Mouse (Mus musculus) hindbrain, embryonic 10.5 days (tissue): Measurements from ENCODE around the gene Setx. TPM values are rescaled to one million over a fixed set of nuclear protein-coding genes. Genes with fewer than 3 reads are reported as not detected.
"Not testable (repeated sequence)": the region's sequence is repeated elsewhere in the genome, so short reads cannot be mapped to it uniquely, and the experiment has no call there.

Experiments
- DNase-seq: peaks from one replicate; pipeline ENCODE4 v3.0.0-alpha.2; 2017; ENCODE audit warnings: low spot score
- H3K27ac ChIP-seq: fragments of 300-500 bp; sonication (generic); 2 replicates; pipeline ENCODE4 v1.5.1; 2016; ENCODE audit warnings: mild to moderate bottlenecking, moderate library complexity
- H3K27me3 ChIP-seq: fragments of 300-500 bp; sonication (generic); 2 replicates; pipeline ENCODE4 v1.6.1; 2016; ENCODE audit warnings: mild to moderate bottlenecking; ENCODE audit not compliant: poor library complexity, insufficient read depth, severe bottlenecking
- H3K36me3 ChIP-seq: fragments of 300-500 bp; sonication (generic); 2 replicates; pipeline ENCODE4 v1.6.1; 2016; ENCODE audit warnings: mild to moderate bottlenecking, moderate library complexity
- H3K4me1 ChIP-seq: fragments of 300-500 bp; sonication (generic); replicated peaks from 2 replicates; pipeline ENCODE4 v1.6.1; 2016; ENCODE audit warnings: mild to moderate bottlenecking
- H3K4me3 ChIP-seq: fragments of 300-500 bp; sonication (generic); 2 replicates; pipeline ENCODE4 v1.5.1; 2016; ENCODE audit warnings: mild to moderate bottlenecking, moderate library complexity
- H3K9me3 ChIP-seq: fragments of 300-500 bp; sonication (generic); 2 replicates; pipeline ENCODE4 v1.6.1; 2016; ENCODE audit warnings: mild to moderate bottlenecking, moderate library complexity
- WGBS: fragments of 180-500 bp; shearing (Covaris S2); methylation state at CpG from one replicate; pipeline ENCODE4 v1.1.7; 2016; 5-methylcytosine and 5-hydroxymethylcytosine counted together
- polyA plus RNA-seq: library from polyadenylated mRNA; unstranded; fragments of >200 nt; fragmentation: Nextera tagmentation; extraction: Ambion mirVana; gene quantifications from 2 replicates; pipeline ENCODE4 v1.2.1, GENCODE M21; 2016

Setx gene
- 10.3 and 14.2 TPM in 2 replicates for polyA plus RNA-seq

DNA sequence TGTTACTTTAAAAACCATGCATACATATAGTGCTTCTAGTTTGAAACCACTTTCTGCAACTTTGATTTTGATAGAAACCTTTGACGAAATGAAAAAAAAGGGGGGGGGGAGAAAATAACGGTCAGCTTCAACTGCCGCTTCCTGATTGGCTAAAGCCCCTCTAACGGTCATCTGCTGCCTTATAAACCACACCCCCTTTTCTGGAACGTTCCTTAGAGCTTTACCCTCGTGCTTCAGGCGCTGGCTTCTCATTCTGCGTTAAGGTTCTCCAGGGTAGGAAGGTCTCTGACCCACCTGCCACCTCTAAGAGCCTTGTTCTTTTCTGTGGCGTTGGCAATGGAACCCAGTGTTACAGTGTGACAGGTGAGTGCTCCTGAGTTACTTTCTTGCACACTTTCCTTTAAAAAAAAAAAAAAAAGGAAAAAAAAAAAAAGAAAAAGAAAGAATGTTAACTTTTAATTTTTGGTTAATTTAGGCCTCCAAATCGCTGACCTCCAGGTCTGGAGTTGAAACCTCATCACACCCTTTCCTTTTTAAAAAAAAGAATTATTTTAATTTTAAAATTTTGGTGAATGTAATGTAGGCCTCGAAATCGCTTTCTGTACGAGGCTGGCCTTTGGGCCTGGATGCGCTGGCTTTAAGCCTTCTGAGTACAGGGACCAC, at the start of gene Setx:
Gene Setx (plus strand): TSS at position 275 of the 663 bp plus-strand sequence.
- Histone ChIP-seq H3K9me3 (no peaks in the 10 kb centered on the region), H3K36me3 (peaks cover 25% of the 10 kb centered on the region), H3K4me3 (peak within 1 kb of the TSS; percentile 91), H3K27me3 (no peaks in the 10 kb centered on the region), H3K27ac (peak within 1 kb of the TSS; percentile 95), H3K4me1 (peaks cover 23% of the 10 kb centered on the region)
- WGBS: 73% methylated on average over 14 of the region's 14 CpGs
- DNase-seq: no peak

- Histone ChIP-seq H3K4me3 (no peak overlapping the region), H3K27ac (no peak overlapping the region), H3K36me3 (peaks cover 98% of the 10 kb centered on the region), H3K4me1 (no peaks in the 10 kb centered on the region), H3K27me3 (no peaks in the 10 kb centered on the region), H3K9me3 (no peaks in the 10 kb centered on the region)
- no peak for DNase-seq
- WGBS: 96% methylated on average over 7 of the region's 7 CpGs
Observed at GRCm38 (mm10) chr2:29074676-29075075, 49.3 kb upstream of the Setx start.

DNA sequence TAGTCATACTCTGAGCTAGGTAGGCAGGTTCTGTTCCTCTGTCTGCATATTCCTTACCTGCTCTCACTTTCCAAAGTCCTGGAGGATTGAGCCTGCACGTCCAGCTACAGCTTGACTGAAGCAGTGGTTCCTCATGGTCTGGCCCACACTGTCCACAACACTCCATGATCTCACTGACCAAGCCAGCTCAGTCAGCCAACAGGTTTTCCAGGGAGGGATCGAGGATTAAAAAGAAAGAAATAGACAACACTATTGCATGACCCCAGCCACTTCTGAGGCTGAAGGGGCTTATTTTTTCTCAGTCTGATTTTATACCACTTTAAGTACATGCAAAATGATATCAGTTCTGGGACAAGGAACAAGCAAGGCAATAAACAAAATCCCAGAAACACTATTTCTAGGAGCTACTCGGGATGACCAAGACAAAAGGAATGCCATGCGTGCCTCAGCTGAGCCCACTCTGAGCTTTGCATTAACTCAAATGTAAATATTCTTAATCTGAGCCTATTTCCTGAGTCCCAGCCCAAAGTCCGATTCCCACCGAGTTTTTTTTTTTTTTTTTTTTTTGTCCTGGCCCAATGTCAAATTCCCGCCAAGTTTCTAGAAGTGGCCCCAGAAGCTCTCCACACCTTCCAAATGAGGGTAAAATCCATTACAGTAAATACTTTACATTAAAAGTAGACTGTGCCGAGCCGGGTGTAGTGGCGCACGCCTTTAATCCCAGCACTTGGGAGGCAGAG, 48.5 kb upstream of the Setx start:
- H3K36me3 ChIP-seq: peaks cover 98% of the 10 kb centered on the region
- H3K27me3 ChIP-seq: no peaks in the 10 kb centered on the region
- H3K9me3 ChIP-seq: no peaks in the 10 kb centered on the region
- DNase-seq: no peak
- WGBS: 93% methylated on average over 11 of the region's 11 CpGs
- H3K4me1 ChIP-seq: no peaks in the 10 kb centered on the region
- no peak overlapping the region for H3K4me3 ChIP-seq
- no peak overlapping the region for H3K27ac ChIP-seq

- 84% methylated on average over 2 of the region's 2 CpGs for WGBS
- Histone ChIP-seq H3K9me3 (no peaks in the 10 kb centered on the region), H3K27ac (no peak overlapping the region), H3K36me3 (peaks cover 98% of the 10 kb centered on the region), H3K4me1 (no peaks in the 10 kb centered on the region), H3K4me3 (no peak overlapping the region), H3K27me3 (no peaks in the 10 kb centered on the region)
- no peak for DNase-seq
Observed at GRCm38 (mm10) chr2:29076226-29076625, 47.8 kb upstream of the Setx start.

- DNase-seq: no peak
- no peak overlapping the region for H3K4me3 ChIP-seq
- no peaks in the 10 kb centered on the region for H3K4me1 ChIP-seq
- no peaks in the 10 kb centered on the region for H3K9me3 ChIP-seq
- 72% methylated on average over 3 of the region's 3 CpGs for WGBS
- H3K27me3 ChIP-seq: no peaks in the 10 kb centered on the region
- no peak overlapping the region for H3K27ac ChIP-seq
- H3K36me3 ChIP-seq: peaks cover 96% of the 10 kb centered on the region
Observed at GRCm38 (mm10) chr2:29081965-29082364, 42.0 kb upstream of the Setx start.

DNA sequence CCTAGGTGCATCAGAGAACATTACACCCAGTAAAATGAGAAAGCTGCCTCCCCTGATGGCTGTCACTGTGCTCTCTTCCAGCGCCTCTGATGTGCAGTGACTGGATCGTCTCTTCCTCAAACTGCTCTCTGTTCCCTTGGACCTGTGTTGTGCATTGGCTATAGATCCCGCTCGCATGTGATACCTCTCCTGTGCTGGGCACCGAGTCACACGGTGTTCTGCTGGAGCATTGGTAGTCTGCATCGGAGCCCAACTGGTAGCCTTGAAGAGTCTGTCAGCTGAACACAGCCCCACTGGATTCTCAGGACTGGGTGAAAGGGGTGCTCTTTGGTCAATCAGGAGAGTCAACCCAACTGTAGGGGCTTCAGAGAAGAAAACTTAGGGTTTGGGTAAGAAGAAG, 38.0 kb upstream of the Setx start:
- H3K27ac ChIP-seq: no peak overlapping the region
- H3K9me3 ChIP-seq: no peaks in the 10 kb centered on the region
- peaks cover 68% of the 10 kb centered on the region for H3K36me3 ChIP-seq
- H3K27me3 ChIP-seq: no peaks in the 10 kb centered on the region
- 95% methylated on average over 7 of the region's 7 CpGs for WGBS
- no peak overlapping the region for H3K4me3 ChIP-seq
- H3K4me1 ChIP-seq: no peaks in the 10 kb centered on the region
- no peak for DNase-seq

DNA sequence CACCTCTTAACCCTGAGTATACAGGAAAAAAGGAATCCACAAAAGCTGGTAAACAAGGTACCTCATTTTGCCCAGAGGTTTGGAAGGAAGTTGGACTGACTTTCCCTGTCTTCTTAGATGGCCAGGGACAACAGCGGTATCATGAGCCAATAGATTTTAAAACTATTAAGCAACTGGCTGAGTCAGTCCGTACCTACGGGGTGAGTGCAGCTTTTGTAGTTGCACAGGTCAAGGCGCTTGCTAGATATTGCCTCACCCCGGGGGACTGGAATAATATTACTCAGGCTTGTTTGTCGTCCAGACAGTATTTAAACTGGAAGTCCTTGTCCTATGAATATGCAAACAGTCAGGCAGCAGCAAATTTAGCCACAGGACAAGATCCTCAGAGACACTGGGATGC, 34.7 kb upstream of the Setx start:
- not testable (repeated sequence) for H3K27ac ChIP-seq, H3K27me3 ChIP-seq, H3K9me3 ChIP-seq, H3K4me1 ChIP-seq, H3K4me3 ChIP-seq, DNase-seq
- 86% methylated on average over 6 of the region's 6 CpGs for WGBS
- H3K36me3 ChIP-seq: peaks cover 36% of the 10 kb centered on the region

- Histone ChIP-seq H3K36me3 (no peaks in the 10 kb centered on the region), H3K4me3 (no peak overlapping the region), H3K4me1 (no peaks in the 10 kb centered on the region), H3K27me3 (no peaks in the 10 kb centered on the region), H3K9me3 (no peaks in the 10 kb centered on the region), H3K27ac (no peak overlapping the region)
- no peak for DNase-seq
- 93% methylated on average over 8 of the region's 8 CpGs for WGBS
Observed at GRCm38 (mm10) chr2:29095674-29096073, 28.3 kb upstream of the Setx start.

DNA sequence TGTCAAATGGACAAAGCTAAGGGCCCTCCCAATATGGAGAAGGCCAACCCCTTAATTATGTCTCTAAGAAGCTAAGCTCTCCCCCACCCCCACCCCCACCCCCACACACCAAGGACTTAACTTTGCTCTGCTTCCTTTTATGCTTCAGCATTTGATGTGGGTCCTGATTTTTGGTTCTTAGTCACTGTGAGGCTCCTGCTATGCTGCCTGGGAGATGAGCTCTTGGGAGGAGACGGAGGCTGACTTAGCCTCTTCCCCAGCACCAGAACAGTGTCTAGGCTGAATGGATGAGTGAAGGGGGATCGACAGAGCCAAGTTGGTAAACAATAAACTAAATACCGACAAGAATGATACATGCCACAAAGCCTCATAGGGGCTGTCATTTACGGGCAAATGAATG, 27.2 kb upstream of the Setx start:
- WGBS: 66% methylated on average over 4 of the region's 4 CpGs
- H3K4me1 ChIP-seq: no peaks in the 10 kb centered on the region
- no peak overlapping the region for H3K4me3 ChIP-seq
- no peak for DNase-seq
- no peaks in the 10 kb centered on the region for H3K36me3 ChIP-seq
- H3K9me3 ChIP-seq: no peaks in the 10 kb centered on the region
- no peak overlapping the region for H3K27ac ChIP-seq
- H3K27me3 ChIP-seq: no peaks in the 10 kb centered on the region

GRCm38 (mm10) chr2:29097465-29097864, 26.5 kb upstream of the Setx start:
- Histone ChIP-seq H3K27ac (no peak overlapping the region), H3K27me3 (no peaks in the 10 kb centered on the region), H3K4me1 (no peaks in the 10 kb centered on the region), H3K36me3 (no peaks in the 10 kb centered on the region), H3K4me3 (no peak overlapping the region), H3K9me3 (no peaks in the 10 kb centered on the region)
- DNase-seq: no peak
- 85% methylated on average over 3 of the region's 3 CpGs for WGBS

GRCm38 (mm10) chr2:29097955-29098354, 26.0 kb upstream of the Setx start:
- H3K4me1 ChIP-seq, H3K27me3 ChIP-seq, H3K4me3 ChIP-seq, H3K9me3 ChIP-seq, H3K27ac ChIP-seq, DNase-seq, H3K36me3 ChIP-seq: not testable (repeated sequence)
- 88% methylated on average over 5 of the region's 5 CpGs for WGBS

GRCm38 (mm10) chr2:29098786-29099185, 25.2 kb upstream of the Setx start:
- Histone ChIP-seq H3K9me3 (no peaks in the 10 kb centered on the region), H3K4me1 (no peaks in the 10 kb centered on the region), H3K27ac (no peak overlapping the region), H3K36me3 (no peaks in the 10 kb centered on the region), H3K27me3 (no peaks in the 10 kb centered on the region), H3K4me3 (no peak overlapping the region)
- DNase-seq: no peak
- 81% methylated on average over 8 of the region's 8 CpGs for whole genome bisulfite sequencing

DNA sequence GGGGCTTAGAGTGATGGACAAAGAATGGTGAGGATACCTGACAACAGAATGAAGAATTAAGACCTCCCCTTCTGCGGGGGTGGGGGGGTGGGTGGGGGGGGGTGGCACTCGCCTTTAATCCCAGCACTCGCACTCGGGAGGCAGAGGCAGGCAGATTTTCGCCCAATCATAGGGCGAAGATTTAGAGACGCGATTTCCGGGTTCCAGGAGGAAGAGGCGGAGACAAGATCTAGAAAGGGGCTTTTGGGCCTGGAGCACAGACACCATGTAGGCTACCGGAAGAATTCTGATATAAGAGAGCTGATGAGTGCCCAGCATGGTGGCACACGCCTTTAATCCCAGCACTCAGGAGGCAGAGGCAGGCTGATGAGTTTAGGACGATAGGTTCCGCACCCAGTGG, 24.3 kb upstream of the Setx start:
- Histone ChIP-seq H3K27ac (no peak overlapping the region), H3K4me1 (no peaks in the 10 kb centered on the region), H3K27me3 (no peaks in the 10 kb centered on the region), H3K4me3 (no peak overlapping the region), H3K36me3 (no peaks in the 10 kb centered on the region), H3K9me3 (no peaks in the 10 kb centered on the region)
- WGBS: 89% methylated on average over 14 of the region's 14 CpGs
- DNase-seq: no peak
